26 mouse cellular contexts compared by ENCODE assay signal in genomic region chr3:152294400-152294799, GRCm38 (mm10). TPM values are rescaled to one million over a fixed set of nuclear protein-coding genes. Genes with fewer than 3 reads are reported as not detected.
A peak's percentile ranks its signal among the peaks of the same experiment; 100 is the strongest.
DNase-seq lines count a peak whose midpoint lies in the region; ATAC-seq and TF ChIP-seq lines count a peak whose summit lies in the region.
"Had no signal": no experiment of that assay in that cellular context is flagged by ENCODE, and none has a peak within 500 bp of the region (broad histone marks: within the 10 kb centered on the region; RNA-seq: fewer than 3 reads in every experiment).

No protein-coding gene starts in this region.

- WGBS in heart, embryonic 14.5 days: 59% methylated on average over 3 of the region's 3 CpGs
- 38% methylated on average over 3 of the region's 3 CpGs for WGBS in lung, embryonic 14.5 days

- H3K27me3 ChIP-seq in heart, embryonic 14.5 days (ENCODE audit: control insufficient read depth, insufficient read depth, low read length): no peaks in the 10 kb centered on the region
- H3K27me3 ChIP-seq in lung, embryonic 14.5 days (ENCODE audit: insufficient read depth, low read length): no peaks in the 10 kb centered on the region
- H3K27me3 ChIP-seq: embryonic facial prominence, embryonic 15.5 days; hindbrain, embryonic 12.5 days had no signal

- peaks cover 42% of the 10 kb centered on the region for H3K36me3 ChIP-seq in heart, embryonic 14.5 days (ENCODE audit: control insufficient read depth, insufficient read depth, low read length)
- peaks cover 37% of the 10 kb centered on the region for H3K36me3 ChIP-seq in lung, embryonic 14.5 days (ENCODE audit: insufficient read depth)

- H3K9ac ChIP-seq in heart, embryonic 14.5 days (ENCODE audit: low read length): no peak overlapping the region
- H3K9ac ChIP-seq in lung, embryonic 14.5 days: no peak overlapping the region
- H3K9ac ChIP-seq: embryonic facial prominence, embryonic 15.5 days; hindbrain, embryonic 12.5 days had no signal

- peak; percentile 37 for DNase-seq in heart, adult 11 months
- DNase-seq in heart, postnatal 25 days (ENCODE audit: low spot score): no peak
- DNase-seq in heart, postnatal 36 days: no peak
- peak; percentile 97 for DNase-seq in lung, embryonic 14.5 days
- no peak for DNase-seq in lung, postnatal 36 days
- DNase-seq in lung, postnatal 10 days: peak; percentile 22
- no peak for DNase-seq in lung, adult 18-20 months
- DNase-seq: adrenal gland, postnatal 10 days; B cell, adult 2 months; cerebellum, adult 11 months; cerebellum, adult 8-10 months; cerebellum, postnatal 14 days; embryo, embryonic 11 days; gastrocnemius, adult 2 months; gastrocnemius, postnatal 25 days had no signal

- no peak for TF ChIP-seq CTCF in lung, embryonic 14.5 days (IDR thresholded peaks at IDR 0.05; ENCODE audit: low read depth)

- peaks cover 11 to 12% of the 10 kb centered on the region in 2 experiments for H3K4me1 ChIP-seq in heart, embryonic 14.5 days (ENCODE audit: control insufficient read depth in 2 of 2, insufficient read depth in 2 of 2, low read length in 2 of 2)
- H3K4me1 ChIP-seq in lung, embryonic 14.5 days (ENCODE audit: insufficient read depth): peaks cover 19% of the 10 kb centered on the region; the same call in 1 of the 2 replicates
- H3K4me1 ChIP-seq: forebrain, embryonic 10.5 days; hindbrain, embryonic 12.5 days had no signal

- no peaks in the 10 kb centered on the region for H3K9me3 ChIP-seq in heart, embryonic 14.5 days (ENCODE audit: control insufficient read depth, low read length)
- H3K9me3 ChIP-seq in lung, embryonic 14.5 days (ENCODE audit: low read depth, low read length): no peaks in the 10 kb centered on the region
- H3K9me3 ChIP-seq: embryonic facial prominence, embryonic 15.5 days; forebrain, embryonic 10.5 days; G1E; hindbrain, embryonic 12.5 days had no signal

- ATAC-seq in heart, embryonic 14.5 days (ENCODE audit: insufficient number of reproducible peaks, insufficient read depth, low FRiP score, low read depth): no peak
- peak; percentile 94 for ATAC-seq in lung, embryonic 14.5 days (ENCODE audit: insufficient read depth)
- ATAC-seq: CD4-positive, CD25-positive, alpha-beta regulatory T cell, adult 4 months; forebrain, embryonic 14.5 days; hindbrain, embryonic 16.5 days; inflammation-experienced regulatory T-cells, adult 6 months had no signal

- H3K4me2 ChIP-seq in heart, embryonic 14.5 days (ENCODE audit: low read length): no peak overlapping the region
- H3K4me2 ChIP-seq in lung, embryonic 14.5 days: no peak overlapping the region
- H3K4me2 ChIP-seq: embryonic facial prominence, embryonic 15.5 days; hindbrain, embryonic 12.5 days had no signal

- intact Hi-C loops in heart, postnatal 25 days (cut with DNase I): no loop called here
- intact Hi-C loops in heart, postnatal 36 days (cut with DNase I): no loop called here

- peak overlapping the region; percentile 69 to 72; a peak in 2 of 4 replicates for H3K27ac ChIP-seq in heart, embryonic 14.5 days (replicated peaks in 1 of 2; ENCODE audit: control insufficient read depth in 1 of 2, insufficient read depth in 1 of 2, low read depth in 2 of 2, low read length in 2 of 2)
- H3K27ac ChIP-seq in lung, embryonic 14.5 days (ENCODE audit: low read depth): peak overlapping the region; percentile 90
- H3K27ac ChIP-seq: embryonic facial prominence, embryonic 15.5 days; forebrain, embryonic 10.5 days; hindbrain, embryonic 12.5 days had no signal

- H3K4me3 ChIP-seq in heart, embryonic 14.5 days (ENCODE audit: control insufficient read depth in 1 of 2, insufficient read depth in 1 of 2, low read depth in 1 of 2, low read length in 2 of 2): no peak overlapping the region
- H3K4me3 ChIP-seq in lung, embryonic 14.5 days (ENCODE audit: low read depth, low read length): no peak overlapping the region
- H3K4me3 ChIP-seq: embryonic facial prominence, embryonic 15.5 days; erythroblast, embryonic 14.5 days; forebrain, embryonic 10.5 days; gastrocnemius, adult 2 months; hindbrain, embryonic 12.5 days had no signal

RNA-seq across cellular contexts. Expression of gene Nexn, which starts 28.2 kb away (rescaled TPM):
- total RNA-seq in heart, postnatal 25 days (2021): 100 to 1,000 TPM; 324 to 334 TPM
- 238 and 249 TPM in 2 replicates for polyA plus RNA-seq in heart, embryonic 14.5 days (2014; fragmentation: Nextera tagmentation; extraction: Ambion mirVana)
- total RNA-seq in heart, postnatal 36 days (2021): 100 to 1,000 TPM; 341 to 349 TPM
- 72.6 and 80.5 TPM in 2 replicates for polyA plus RNA-seq in lung, embryonic 14.5 days (2014; fragmentation: Nextera tagmentation; extraction: Ambion mirVana)
- total RNA-seq: granulocyte monocyte progenitor cell, adult 5-6 weeks had no signal
- polyA plus RNA-seq: erythroblast, embryonic 14.5 days; G1E had no signal

RNA-seq across cellular contexts. Expression of gene Miga1, which starts 45.8 kb away (rescaled TPM):
- 10 to 100 TPM in 1 of 2 experiments, 1 to 10 TPM in 1; 9.6 to 10.3 TPM for total RNA-seq in heart, postnatal 25 days (2021)
- polyA plus RNA-seq in heart, embryonic 14.5 days (2014; fragmentation: Nextera tagmentation; extraction: Ambion mirVana): 15.9 and 16.4 TPM in 2 replicates
- total RNA-seq in heart, postnatal 36 days (2021): 10 to 100 TPM in 1 of 2 experiments, 1 to 10 TPM in 1; 9.3 to 11.3 TPM
- polyA plus RNA-seq in lung, embryonic 14.5 days (2014; fragmentation: Nextera tagmentation; extraction: Ambion mirVana): 18.1 and 20.3 TPM in 2 replicates

RNA-seq across cellular contexts. Expression of gene Usp33, which starts 51.9 kb away (rescaled TPM):
- 10 to 100 TPM; 22.3 to 25.2 TPM for total RNA-seq in heart, postnatal 25 days (2021)
- 29.9 and 33.0 TPM in 2 replicates for polyA plus RNA-seq in heart, embryonic 14.5 days (2014; fragmentation: Nextera tagmentation; extraction: Ambion mirVana)
- 10 to 100 TPM; 26.3 to 26.4 TPM for total RNA-seq in heart, postnatal 36 days (2021)
- 57.4 and 59.0 TPM in 2 replicates for polyA plus RNA-seq in lung, embryonic 14.5 days (2014; fragmentation: Nextera tagmentation; extraction: Ambion mirVana)

Comparison
In these comparisons a context has a peak if more than half of its experiments do, and no peak if none do; other contexts are left out.
1. DNase-seq: peak in heart, adult 11 months (single experiment), lung, embryonic 14.5 days (single experiment) and lung, postnatal 10 days (single experiment); none in heart, postnatal 25 days (single experiment), heart, postnatal 36 days (0 of 2), lung, postnatal 36 days (single experiment) and lung, adult 18-20 months (0 of 2).